Mouse (Mus musculus): Measurements from ENCODE around the gene Lingo4.

- TF ChIP-seq POLR2A (IDR thresholded peaks at IDR 0.05; ENCODE audit: control insufficient read depth, low read depth, low read length) (no peak; the same call in 1 of the 2 replicates), CTCF (IDR thresholded peaks at IDR 0.05; ENCODE audit: control insufficient read depth, insufficient read depth, insufficient replicate concordance, low read depth, low read length) (no peak)
These were observed 45.3 kb downstream of the Lingo4 start, which contains the start of gene Oaz3 for GRCm38 (mm10) chr3:94443597-94443964.
